Mouse (Mus musculus): ENCODE measurements at regions not wholly inside any gene's neighbourhood (a gene's known extent, or its start where the extent isn't known, plus 50 kb on each side); places are given as distances from the start of the nearest gene placed in this dataset.

DNA sequence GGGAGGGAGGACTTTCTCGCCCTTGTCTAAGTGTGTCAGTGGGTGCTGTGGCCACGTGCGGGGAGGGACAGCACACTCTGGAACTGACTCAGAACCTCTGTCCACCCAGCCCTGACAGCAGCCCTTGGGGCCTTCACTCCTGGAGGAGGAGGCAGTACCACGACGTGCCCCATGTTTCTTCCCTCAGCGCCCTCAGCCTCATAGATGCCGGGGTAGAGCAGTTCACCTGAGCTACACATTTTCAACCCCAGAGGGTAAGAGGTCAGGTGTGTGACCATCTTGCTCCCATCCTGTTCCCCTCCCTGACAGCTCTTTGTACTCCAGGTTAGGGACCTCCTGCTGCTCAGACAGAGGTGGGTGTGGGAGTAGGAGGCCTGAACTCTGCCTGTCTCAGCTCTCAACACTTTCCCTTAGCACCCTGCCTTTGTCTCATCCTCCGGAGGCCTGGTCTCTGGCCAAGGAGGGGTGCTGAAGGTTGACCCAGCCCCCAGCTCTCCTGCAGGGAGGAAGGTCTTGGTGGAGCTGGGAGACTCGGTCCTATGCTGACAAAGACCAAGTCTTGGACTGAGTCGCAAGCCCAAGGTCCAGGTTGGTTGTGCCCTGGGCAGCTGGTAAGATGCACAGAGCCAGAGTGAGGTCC, 107.4 kb upstream of the Haao start:
- DNase-seq (ENCODE audit: low read depth, low spot score), result no peak

DNA sequence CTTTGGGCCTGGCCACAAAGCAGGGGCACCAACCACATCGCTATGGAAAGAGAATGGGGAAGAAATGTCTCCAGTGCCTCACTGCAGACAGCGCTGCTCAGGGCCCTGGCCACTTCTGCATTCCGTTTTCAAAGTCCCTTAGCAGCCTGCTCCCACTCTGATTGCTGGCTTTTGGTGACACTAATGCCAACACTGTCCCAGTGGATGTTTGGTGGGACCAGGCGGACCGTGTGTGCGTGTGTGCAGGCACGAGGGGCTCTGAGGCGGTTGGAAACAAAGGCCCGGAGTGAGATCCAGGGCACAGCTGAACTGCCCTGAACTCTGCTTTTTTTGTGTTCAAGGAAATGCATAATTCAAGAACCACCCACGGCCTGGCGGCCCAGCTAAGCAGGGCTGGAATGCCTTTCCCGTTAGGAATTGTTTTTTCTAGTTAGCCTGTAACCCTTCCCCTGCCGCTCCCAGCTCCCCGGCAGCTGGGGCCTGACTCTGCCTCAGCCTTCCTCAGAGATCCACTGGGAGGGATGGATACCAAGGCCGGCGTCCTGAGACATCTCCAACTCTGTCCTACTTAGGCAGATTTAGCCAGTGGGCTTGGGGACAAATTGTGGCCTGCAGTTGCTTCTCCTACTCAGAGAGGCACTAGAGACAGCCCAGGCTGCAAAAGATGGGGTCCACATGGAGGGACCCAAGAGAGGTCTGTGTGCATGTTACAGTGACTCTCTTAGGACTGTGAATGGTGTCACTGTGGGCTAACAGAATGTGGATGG, 106.7 kb upstream of the Haao start:
- no peak for DNase-seq (ENCODE audit: low read depth, low spot score)
- WGBS, result 24% methylated on average over 16 of the region's 16 CpGs

More for the DNA sequence above, 107.4 kb upstream of the Haao start:
- WGBS, result 46% methylated on average over 10 of the region's 10 CpGs

DNA sequence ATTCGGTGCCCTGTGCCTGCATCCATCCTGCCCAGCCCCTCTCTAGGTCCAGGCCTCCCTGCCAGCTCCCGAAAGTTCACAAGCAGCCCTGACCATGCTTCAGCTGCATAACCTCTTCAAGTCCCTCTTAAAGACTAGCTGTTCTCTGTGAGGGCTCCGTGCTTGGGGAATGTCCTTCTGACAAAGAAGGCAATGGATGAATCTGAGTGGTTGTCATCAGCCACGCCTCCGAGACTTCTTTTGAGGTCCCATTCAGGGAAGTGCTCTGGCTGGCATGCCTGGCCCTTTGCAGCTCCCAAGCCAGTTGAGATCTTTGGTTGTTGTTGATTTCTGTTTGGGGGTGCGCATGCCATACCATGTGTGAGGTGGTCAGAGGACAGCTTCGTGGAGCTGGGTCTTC, 105.9 kb upstream of the Haao start:
- DNase-seq (ENCODE audit: low read depth, low spot score), result no peak
- WGBS, result 65% methylated on average over 7 of the region's 7 CpGs

DNA sequence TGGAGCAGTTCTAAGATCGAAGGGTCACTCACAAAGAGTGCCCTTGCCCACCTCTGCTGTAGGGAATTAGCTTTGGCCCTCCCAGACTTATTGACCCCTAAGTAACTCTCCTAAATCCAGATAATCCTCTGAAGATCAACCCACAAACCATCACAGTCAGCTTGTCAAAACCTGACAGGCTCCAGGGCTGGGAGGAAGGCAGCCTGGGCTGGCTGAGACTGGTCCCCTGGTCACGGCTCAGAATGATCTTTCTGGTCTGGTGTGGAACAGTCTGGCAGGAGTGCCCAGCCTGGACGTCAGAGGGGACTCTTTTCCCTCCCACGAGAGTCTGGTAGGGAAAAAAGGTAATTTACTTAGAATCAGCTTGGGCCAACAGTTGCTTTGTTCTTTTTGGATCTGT, 99.0 kb upstream of the Haao start:
- WGBS, result 81% methylated on average over 4 of the region's 4 CpGs
- no peak for DNase-seq (ENCODE audit: low read depth, low spot score)

DNA sequence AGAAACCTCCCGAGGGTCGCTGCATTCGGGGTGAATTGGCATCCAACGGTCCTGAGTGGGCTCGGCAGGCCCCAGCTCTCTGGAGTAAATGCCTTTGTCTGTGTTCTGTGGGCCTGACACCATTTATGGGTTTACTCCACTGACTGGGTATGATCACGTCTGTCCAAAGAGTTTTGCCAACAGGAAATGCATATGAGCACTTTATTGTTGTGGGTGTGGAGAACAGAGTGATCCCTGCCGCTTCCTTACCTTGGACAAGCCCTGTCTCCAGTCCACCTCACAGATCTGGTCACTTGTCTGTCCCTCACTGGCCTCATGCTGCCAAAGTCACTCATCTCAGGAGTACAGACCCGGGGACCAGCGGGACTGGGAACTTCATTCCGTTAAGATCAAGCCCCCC, 91.6 kb upstream of the Haao start:
- 41% methylated on average over 10 of the region's 10 CpGs for WGBS

DNA sequence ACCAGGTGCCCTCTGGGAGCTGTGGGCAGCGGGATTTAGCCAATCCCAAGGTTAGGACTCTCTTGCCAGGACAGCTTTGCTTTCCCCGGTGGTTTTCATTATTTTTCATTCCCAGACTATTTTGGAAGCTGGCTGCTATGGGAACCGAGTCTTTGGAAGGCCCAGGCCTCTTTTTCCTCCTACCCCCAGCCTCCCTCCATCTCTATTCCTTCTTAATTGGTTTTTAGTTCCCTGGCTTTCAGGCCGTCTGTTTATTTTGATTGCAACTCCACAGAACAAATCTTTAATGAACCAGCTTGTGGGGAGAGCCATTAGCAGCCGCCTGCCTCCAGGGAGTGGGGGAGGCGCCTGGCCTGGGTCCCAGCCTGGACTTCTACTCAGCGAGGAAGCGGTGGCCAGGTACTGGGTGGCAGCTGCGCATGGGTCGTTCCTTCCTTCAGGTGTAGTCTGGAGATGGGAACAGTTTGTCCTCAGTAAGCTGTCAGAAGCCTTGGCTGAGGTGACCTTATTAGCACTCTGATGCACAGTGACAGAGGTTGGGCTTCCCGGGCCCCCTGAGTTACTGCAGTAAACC, 91.0 kb upstream of the Haao start:
- 28% methylated on average over 11 of the region's 11 CpGs for WGBS
- DNase-seq (ENCODE audit: low read depth, low spot score), result no peak

More for the DNA sequence above, 91.6 kb upstream of the Haao start:
- peak; percentile 77 for DNase-seq (ENCODE audit: low read depth, low spot score)

DNA sequence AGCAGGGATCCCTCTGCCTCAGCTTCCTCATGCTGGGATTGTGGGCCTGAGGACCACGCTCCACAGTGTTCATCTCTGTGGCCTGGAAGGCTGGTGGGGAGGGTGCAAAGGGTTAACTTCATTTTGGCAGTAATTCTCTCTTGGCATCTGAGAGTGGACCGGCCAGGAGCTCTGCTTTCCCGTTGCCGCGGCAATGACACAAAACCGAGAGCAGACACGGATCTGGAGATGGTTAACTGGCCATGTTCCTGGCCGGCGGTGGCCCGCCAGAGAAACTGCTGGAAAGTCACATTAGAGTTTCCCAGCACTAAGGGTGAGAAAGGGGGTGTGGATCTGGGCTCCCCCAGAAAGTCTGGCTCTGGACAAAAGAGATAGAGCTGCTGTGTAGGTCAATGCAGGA, 89.8 kb upstream of the Haao start:
- WGBS, result 26% methylated on average over 10 of the region's 10 CpGs
- DNase-seq (ENCODE audit: low read depth, low spot score), result no peak

DNA sequence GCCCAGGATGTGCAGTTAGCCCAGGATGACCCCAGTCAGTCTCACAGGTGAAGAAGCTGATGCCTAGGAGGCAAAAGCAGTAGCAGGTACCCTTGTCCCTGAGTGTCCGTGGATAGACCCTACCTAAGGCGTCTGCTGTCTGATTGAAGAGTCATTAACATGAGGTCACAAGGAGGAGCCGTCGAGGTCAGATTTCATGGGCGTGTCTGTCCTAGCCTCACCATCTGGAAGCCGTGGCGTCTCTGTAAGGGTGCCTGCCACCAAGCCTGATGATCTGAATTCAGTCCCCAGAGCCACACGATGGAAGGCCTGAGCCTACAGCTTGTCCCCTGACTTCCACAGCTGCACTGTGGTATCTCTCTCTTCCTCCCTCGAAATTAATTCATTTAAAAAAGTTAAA, 88.9 kb upstream of the Haao start:
- WGBS, result 57% methylated on average over 9 of the region's 9 CpGs
- DNase-seq (ENCODE audit: low read depth, low spot score), result no peak

DNA sequence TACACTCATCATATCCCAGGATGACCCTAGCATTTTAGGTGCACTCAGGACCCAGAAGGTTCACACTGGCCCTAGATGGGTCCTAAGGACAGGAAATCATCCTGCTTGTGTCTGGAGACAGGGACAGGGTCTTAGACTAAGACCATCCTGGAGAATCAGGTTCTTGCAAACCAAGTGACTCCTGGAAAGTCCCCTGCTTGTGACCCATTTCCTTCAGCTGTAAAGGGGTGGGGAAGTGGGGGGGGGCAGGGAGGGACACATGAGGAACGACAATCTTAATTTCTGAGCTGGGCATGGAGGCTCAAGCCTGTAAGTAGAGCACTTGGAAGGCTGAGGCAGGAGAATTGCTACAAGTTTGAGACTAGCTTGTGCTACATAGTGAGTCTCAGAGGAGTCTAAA, 88.2 kb upstream of the Haao start:
- 5% methylated on average over 1 of the region's 1 CpGs for WGBS
- no peak for DNase-seq (ENCODE audit: low read depth, low spot score)

DNA sequence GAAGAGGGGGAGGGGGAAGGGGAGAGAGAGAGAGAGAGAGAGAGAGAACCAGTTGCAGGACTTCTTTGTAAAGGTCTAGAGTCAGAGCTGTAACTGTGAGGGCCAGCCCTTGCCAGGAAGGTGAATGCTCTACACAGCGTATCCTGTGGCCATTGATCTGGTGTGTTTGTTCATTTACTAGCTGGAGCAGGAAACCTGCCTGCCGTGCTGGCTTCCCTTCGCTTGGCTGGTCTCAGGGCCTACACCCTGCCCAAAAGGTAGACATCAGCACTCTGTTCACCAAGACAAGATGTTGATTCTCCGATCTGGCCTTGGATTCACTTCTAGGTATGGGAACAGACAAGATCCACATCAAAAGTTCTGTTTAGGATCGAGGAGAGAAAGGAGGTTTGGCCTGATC, 87.5 kb upstream of the Haao start:
- 49% methylated on average over 5 of the region's 5 CpGs for WGBS
- DNase-seq (ENCODE audit: low read depth, low spot score), result no peak

DNA sequence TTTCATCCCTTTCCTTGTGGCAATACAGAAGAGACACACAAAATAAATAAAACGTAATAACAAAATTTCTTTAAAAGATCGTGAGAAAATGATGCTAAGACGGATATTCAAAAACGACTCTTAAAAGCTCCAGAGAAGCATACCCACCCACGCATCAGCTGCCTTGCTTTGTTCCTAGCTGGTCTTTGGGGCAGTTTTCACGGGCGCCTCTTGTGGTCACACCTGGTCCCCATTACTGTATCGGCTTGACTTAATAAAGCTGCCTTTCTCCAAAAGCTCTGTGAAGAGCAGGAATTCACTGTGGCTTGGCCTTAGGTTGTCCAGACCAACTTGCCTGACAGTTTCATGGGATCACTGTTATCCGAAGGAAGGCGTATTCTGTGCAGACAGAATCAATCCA, 86.0 kb upstream of the Haao start:
- no peak for DNase-seq (ENCODE audit: low read depth, low spot score)
- WGBS, result 89% methylated on average over 10 of the region's 10 CpGs

DNA sequence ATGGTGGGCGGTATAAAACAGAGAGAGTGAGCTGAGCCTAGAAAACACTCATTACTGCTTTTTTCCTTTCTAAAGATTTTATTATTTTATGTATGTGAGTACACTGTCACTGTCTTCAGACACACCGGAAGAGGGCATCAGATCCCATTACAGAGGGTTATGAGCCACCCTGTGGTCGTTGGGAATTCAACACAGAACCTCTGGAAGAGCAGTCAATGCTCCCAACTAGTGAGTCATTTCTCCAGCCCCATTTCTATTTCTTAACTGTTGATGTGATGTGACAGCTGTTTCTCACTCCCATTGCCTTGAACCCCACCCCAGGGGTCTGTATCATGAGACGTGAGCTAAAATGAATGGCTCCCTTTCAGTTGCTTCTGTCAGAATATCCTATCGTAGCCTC, 82.6 kb upstream of the Haao start:
- WGBS, result 75% methylated on average over 5 of the region's 5 CpGs
- no peak for DNase-seq (ENCODE audit: low read depth, low spot score)

DNA sequence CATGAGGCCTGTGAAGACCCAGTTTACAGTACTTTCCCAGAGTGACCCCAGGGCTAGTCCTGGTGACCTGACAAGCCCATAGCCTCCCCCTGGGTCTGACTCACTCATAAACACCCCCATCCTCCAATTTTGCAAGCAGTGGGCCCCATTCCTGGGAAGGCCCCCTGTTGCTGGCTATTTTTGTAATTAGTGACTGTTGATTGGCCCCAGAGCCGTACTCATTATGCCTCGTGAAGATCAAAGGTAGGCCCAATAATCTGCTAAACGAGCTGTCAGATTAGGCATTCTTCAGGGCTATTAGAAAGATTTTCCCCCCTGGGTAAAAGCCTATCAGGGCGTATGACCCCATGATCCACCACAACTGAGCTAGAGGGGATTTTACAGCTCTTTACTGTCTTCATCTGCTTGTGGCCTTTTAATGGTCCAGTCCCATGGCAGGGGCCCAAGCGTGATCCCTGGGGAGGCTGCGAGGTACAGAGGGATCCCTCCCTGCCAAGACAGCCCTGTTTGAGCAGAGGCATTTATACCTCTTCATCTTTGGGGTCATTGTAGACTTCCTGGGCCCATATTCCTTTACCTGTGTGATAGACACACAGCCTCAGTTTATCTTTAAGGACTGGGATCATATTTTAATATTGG, 80.1 kb upstream of the Haao start:
- no peak for DNase-seq (ENCODE audit: low read depth, low spot score)
- WGBS, result 83% methylated on average over 6 of the region's 6 CpGs

DNA sequence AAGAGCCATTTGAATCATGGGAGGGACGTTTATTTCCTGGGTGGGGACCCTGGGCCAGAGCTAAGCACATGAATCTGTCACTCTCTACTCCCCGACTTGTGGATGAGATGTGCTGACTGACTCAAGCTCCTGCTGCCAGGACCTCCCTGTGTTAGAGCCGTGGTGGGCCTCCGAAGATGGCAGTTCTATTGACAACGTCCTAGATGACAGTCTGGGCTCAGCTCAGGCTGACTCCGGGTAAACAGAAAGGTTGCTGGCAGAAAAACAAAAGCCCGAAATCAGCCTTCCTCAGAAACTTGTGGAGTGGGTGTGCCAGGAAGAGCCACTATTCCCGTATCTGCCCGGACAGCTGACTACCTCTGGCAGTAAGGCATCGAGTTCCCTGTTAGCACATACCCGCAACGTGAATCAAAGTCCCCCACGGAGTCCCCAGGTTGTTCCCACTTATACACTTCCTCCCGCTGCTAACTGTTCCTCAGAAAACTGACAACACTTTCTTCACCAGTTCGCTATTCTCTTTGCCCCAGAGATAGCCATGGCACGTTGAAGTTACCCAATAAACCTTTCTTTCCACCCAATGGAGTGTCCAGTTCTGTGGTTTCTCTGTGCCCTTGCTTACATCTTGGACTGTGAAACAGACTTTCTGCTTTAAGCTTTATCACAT, 76.6 kb upstream of the Haao start:
- 61% methylated on average over 16 of the region's 16 CpGs for WGBS
- DNase-seq (ENCODE audit: low read depth, low spot score), result no peak

DNA sequence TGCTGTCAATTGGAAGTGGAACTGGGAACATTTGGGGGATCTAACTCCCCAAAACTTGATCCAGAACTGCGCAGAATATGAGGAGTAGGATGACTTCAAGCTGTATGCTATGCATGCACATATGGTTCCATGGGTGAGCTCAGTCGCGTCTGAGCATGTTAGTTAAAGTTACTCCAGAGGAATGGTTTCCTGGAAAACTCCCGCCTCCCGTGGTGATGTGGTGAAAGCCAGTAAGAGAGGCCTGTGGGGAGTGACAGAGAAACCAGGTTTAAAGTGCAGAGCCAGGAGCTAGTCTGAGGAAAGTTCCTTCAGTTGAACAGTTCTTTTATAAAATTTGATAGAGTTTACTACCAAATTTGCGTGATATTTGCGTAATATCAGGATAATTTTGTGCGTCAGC, 73.1 kb upstream of the Haao start:
- WGBS, result 83% methylated on average over 8 of the region's 8 CpGs
- DNase-seq (ENCODE audit: low read depth, low spot score), result no peak

DNA sequence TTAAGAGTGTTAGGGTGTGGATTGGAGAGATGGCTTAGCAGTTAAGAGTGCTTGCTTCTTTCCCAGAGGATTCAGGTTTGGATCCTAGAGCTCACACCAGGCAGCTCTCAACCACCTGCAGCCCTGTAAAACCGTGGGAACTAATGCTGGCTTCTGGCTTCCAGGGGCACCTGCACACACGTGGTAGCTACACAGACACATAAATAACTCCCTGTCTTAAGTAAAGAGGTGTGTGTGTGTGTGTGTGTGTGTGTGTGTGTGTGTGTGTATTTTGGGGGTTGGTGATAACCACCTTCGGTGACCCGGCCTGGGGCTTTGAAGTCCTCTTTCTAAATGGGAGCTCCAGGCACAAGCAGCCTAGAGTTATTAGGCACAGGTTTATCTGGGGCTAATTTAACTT, 72.5 kb upstream of the Haao start:
- WGBS, result 30% methylated on average over 4 of the region's 4 CpGs
- no peak for DNase-seq (ENCODE audit: low read depth, low spot score)

DNA sequence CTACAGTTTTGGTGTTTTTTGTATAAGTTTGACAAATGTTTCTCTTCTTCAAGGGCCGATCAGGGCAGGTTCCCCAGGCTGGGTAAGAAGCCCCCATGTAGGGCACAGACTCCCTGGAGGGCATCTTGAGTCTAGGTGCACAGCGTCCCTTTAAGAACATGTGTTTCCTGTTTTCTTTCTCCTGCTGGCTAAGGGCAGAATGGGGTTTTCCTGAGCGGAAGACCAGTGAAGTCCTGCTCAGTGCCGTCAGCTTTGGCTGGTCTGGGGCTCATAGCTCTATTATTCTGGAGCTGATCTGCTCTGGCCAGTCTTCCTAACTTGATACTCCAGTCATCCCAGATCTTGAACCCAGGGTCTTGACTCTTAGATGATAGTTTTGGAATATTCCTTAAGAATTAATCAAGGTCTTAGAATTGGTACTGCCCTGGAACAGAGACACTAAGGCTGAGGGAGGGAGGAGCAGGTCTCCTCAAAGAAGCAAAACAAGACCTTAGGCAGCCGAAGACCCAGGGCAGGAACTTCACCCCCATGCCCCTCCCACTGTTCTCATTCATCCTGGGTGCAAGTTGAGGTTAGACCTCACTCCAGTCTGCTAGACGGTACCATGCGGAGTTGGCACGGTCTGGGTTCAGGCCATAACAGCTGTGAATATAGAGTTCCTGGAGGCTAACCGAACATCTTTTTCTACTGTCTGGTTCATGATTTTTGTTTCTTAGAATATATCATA, 70.8 kb upstream of the Haao start:
- 75% methylated on average over 9 of the region's 9 CpGs for WGBS
- no peak for DNase-seq (ENCODE audit: low read depth, low spot score)

DNA sequence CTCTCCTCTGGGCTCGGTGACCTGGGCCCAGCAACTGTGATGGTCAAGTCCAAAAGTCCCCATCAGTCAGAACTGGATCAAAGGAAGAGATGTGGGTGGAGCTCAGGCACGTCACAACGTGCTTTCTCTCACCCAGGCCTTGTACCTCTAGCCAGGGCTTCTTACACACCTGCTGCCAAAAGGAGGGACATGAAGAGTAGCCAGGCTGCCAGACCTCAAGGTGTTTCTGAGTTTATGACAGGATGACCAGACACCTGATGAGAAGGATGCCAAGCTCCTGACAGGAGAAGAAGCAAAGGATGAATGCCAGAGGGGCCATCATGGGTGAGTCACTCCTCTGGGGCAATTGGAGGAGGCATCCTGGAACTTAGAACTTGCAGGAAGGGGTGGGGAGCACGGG, 70.0 kb upstream of the Haao start:
- WGBS, result 42% methylated on average over 4 of the region's 4 CpGs
- no peak for DNase-seq (ENCODE audit: low read depth, low spot score)

DNA sequence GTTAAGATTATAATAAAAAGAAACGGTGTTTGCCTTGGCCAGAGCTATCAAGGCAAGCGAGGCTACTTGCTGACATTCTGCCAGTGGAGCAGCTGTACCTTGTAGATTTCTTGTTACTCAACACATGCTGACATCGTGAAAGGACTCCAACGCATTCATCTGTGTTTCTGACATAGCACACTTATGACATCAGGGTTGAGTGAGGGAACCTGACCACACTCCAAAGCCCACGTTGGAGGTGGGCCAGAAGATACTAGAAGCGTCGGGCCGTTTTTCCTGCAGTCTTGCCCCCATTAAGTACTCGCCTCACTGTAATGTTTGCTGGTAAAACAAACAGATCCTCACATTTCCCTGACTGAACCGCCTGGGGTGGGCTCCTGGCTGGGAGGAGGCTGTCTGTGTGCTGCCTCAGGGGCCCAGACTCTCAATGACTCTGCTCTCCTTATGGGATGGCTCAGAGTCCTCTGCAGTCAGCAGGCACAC, 69.0 kb upstream of the Haao start:
- WGBS, result 11% methylated on average over 10 of the region's 10 CpGs

DNA sequence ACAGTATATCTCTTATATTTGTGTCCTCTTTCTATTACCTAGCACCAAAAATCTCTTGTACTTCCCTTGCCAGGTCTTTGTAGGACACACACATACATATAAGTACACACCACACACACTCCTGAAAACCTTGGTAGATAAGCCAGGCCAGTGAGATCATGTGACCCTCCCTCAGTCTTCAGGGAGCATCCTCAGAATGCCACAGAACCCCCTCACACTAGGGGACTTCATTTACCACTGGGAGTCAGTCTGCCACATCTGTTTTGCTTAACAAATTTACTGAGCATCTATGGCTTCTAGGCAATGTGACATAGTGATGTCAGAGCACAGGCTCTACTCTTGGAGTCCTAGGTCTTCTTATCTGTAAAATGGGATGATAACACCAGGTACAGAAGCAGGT, 67.3 kb upstream of the Haao start:
- DNase-seq (ENCODE audit: low read depth, low spot score), result no peak

More for the DNA sequence above, 69.0 kb upstream of the Haao start:
- DNase-seq (ENCODE audit: low read depth, low spot score), result no peak
